Mouse (Mus musculus) heart, postnatal 0 days (tissue): ENCODE results near the gene Plcz1.

Experiments used
- CTCF ChIP-seq: IDR thresholded peaks from 2 replicates; pipeline ENCODE4 v1.5.1; 2016; ENCODE audit warnings: antibody characterized with exemption, control low read depth, low read depth
- EP300 ChIP-seq: IDR thresholded peaks from 2 replicates; pipeline ENCODE4 v1.6.1; 2016; ENCODE audit warnings: antibody characterized with exemption, low read depth

- TF ChIP-seq EP300 (no peak), CTCF (no peak)
These were observed 10.2 kb upstream of the Plcz1 start for GRCm38 (mm10) chr6:140051476-140051875.
